Mouse (Mus musculus): ENCODE data around the gene Adcy4.

Adcy4 gene

DNA sequence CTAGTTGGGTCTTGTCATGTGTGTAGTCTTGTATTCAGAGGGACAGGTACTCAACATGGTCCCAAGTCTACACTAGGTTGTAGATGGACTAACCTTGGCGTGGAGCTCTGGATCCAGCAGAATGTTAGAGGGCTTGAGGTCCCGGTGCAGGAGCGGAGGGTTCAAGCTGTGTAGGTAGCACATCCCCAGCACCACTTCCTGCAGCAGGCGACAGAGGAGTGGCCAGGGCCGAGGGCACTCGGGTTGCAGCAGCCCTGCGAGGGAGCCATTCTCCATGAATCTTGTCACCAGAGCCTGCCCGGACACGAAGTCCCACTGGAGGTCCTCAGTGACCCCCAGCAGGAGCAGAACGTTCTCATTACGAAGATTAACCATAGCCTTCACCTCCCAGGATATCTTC, 3.8 kb upstream of the Adcy4 start:
- peak; percentile 3 for DNase-seq

- peak; percentile 37 for DNase-seq
Measured at GRCm38 (mm10) chr14:55785195-55785594, 1.3 kb upstream of the Adcy4 start.

- peak; percentile 69 for DNase-seq
Measured at GRCm38 (mm10) chr14:55783171-55783957, 531 bp downstream of the Adcy4 start.

DNA sequence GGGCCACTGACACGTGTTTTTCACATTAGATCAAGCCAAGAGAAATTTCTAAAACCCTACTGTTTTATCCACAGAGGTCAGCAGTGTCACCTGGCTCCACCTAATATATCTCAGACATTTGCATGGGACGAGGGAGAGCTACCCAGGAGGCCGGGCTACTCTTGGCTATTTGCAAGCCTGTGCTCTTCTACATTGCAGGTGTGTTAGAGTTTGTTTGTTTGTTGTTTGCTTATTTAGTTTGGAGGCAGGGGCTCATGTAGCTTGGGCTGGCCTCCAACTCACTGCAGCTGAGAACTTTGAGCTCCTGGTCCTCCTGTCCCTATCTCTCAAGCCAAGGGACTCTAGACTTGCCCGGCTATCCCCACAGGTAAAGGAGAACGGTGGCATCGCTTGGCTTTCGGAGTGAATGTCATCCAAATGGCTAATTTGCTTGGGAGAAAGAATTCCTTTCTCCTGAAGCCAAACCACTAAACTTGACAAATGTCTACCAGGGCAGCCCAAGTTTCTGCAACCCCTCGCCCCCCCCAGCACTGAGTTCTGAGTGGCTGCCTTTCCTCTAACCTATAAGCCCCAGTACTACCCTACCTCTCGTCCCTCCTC, 1.4 kb downstream of the Adcy4 start:
- DNase-seq, result peak; percentile 11

DNA sequence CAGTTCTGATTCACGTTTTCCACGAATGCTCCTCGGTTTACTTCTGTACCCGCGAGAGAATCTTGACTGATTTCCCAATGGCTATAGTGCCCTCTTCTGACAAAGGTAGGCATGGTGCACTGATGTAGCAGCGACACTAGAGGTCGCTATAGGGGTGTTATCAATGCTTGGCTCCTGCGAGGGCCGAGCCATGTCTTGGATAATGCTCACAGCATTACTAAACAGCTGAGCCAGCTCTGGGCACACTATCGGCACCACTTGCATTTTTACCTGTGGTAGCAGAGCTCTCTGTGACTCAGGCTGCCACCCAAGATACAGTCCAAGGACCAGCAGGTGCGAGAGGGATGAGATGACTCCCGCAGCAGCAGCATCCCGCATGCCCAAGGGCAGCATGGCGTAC, 2.6 kb downstream of the Adcy4 start:
- peak; percentile 86 for DNase-seq

- DNase-seq, result peak; percentile 5
Measured at GRCm38 (mm10) chr14:55780736-55781135, 3.2 kb downstream of the Adcy4 start.

DNA sequence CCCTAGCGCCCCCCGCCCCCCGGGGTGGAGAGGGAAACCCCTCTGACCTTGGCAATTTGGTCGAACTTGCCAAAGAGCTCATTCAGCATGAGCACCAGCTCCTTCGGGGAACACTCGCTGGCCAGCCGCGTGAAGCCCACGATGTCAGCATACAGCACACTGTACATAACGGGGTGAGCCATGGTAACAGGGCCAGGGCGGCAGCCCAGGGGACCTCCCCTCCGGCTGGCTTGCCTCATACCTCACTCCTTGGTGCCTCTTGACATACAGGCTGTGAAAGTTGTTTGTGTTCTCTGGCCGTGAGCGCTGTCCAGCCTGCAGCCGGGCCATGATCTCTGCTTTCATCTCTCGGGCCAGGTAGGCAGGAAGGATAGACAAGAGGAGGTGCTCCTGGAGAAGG, 4.2 kb downstream of the Adcy4 start:
- DNase-seq, result peak; percentile 25

GRCm38 (mm10) chr14:55778686-55779085, 5.2 kb downstream of the Adcy4 start:
- peak; percentile 1 for DNase-seq

DNA sequence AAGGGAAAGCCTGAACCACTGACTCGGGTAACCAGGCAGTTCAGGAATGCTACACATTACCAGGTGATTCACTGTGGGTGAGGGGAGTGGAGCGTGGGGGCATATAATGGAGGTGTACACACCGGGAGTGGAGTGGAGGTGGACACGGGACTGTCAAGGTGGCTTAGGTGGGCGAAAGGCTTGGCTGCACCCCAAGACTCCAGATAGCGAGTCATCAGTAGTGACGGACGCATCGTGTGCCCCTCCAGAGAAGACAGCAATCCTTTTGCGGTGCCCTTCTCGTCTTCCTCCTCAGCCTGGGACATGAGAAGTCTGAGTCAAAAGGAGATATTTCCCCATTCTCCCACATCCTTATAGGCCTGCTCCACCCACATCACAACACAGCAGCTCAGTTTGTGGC, 6.1 kb downstream of the Adcy4 start:
- no peak for DNase-seq

- DNase-seq, result no peak
Measured at GRCm38 (mm10) chr14:55777176-55777575, 6.7 kb downstream of the Adcy4 start.

GRCm38 (mm10) chr14:55776711-55777110, 7.2 kb downstream of the Adcy4 start:
- no peak for DNase-seq

DNA sequence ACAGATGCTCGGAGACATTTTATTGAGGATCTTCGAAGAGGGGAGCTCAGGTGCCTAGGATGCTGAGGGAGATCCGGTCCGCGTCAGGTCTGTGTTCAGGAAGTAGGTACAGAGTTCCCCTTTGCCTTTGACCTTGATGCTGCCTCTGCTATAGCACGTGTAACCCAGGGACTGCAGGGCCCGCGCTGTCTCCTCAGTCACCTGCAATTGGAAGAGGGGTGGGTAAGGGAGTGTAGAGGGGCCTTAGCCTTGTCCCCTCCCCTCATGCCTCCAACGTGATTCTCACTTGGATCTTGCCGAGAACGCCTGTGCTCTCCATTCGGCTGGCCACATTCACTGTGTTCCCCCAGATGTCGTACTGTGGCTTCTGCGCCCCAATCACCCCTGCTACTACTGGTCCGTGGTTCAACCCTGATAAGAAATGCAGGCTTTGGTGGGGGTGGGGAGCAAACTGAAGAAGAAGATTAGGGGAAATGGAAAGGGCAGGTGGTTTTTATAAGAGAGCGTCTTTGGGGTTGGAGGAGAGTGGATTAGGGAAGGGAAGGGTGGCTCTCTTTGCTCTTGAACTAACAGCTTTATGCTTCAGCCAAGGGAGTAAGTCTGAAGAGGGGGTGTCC, 14.7 kb downstream of the Adcy4 start:
- DNase-seq, result no peak

DNA sequence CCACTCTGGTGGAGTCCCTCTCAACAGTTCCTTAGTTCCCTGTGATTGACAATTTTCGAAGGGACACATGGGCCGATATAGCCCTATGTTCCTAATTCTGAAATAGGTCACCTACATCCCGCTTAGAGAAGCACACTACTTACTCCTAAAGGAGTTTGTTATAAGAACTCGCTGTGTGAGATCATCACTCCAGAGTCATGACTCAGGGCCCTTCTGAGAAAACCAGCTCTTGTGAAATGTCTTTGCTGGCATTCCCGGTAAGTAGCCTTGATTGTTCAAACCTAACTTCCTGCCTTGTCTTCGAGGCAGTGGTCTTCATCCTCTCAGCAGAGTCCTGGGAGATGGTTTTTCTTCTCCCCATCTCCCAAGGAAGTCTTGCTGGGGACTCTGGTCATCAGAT, 15.3 kb downstream of the Adcy4 start:
- no peak for DNase-seq

DNA sequence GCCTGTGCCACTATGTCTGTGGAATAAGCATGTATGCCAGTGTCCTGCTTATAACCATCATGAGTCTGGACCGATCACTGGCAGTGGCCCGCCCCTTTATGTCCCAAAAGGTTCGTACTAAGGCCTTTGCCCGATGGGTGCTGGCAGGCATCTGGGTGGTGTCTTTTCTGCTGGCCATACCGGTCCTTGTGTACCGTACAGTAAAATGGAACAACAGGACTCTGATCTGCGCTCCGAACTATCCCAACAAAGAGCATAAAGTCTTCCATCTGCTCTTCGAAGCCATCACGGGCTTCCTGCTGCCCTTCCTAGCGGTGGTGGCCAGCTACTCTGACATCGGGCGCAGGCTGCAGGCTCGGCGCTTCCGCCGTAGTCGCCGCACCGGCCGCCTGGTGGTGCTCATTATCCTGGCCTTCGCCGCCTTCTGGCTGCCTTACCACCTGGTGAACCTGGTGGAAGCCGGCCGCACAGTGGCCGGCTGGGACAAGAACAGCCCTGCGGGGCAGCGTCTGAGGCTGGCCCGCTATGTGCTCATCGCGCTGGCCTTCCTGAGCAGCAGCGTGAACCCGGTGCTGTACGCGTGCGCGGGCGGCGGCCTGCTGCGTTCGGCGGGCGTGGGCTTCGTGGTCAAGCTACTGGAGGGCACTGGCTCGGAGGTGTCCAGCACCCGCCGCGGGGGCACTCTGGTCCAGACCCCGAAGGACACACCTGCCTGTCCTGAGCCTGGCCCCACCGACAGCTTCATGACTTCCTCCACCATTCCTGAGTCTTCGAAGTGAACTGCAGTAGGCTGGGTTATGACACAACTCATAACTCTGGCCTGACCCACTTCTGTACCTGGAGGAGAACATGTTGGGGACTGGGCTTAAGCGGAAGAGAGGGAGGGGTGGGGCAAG, 16.1 kb downstream of the Adcy4 start:
- peak; percentile 68 for DNase-seq

- DNase-seq, result no peak
Measured at GRCm38 (mm10) chr14:55765696-55766095, 18.2 kb downstream of the Adcy4 start, which contains the start of gene Ltb4r1. Gene Ltb4r1, plus strand, starts transcription at chr14:55765962.

- peak; percentile 57 for DNase-seq
Measured at GRCm38 (mm10) chr14:55763166-55763565, 20.7 kb downstream of the Adcy4 start.

DNA sequence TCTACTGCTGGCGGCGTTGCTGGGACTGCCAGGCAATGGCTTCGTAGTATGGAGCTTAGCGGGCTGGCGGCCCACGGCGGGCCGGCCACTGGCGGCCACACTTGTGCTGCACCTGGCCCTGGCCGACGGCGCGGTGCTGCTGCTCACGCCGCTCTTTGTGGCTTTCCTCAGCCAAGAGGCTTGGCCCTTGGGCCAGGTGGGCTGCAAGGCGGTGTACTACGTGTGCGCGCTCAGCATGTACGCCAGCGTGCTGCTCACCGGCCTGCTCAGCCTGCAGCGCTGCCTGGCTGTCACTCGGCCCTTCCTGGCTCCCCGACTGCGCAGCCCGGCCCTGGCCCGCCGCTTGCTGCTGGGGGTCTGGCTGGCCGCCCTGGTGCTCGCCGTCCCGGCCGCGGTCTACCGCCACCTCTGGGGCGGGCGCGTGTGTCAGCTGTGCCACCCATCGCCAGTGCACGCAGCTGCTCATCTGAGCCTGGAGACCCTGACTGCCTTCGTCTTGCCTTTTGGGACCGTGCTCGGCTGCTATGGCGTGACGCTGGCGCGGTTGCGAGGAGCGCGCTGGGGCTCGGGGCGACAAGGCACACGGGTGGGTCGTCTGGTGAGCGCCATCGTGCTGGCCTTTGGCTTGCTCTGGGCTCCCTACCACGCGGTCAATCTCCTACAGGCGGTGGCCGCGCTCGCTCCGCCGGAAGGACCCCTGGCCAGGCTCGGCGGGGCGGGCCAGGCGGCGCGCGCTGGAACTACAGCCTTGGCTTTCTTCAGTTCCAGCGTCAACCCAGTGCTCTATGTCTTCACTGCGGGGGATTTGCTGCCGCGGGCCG, 21.7 kb downstream of the Adcy4 start:
- peak; percentile 76 for DNase-seq

DNA sequence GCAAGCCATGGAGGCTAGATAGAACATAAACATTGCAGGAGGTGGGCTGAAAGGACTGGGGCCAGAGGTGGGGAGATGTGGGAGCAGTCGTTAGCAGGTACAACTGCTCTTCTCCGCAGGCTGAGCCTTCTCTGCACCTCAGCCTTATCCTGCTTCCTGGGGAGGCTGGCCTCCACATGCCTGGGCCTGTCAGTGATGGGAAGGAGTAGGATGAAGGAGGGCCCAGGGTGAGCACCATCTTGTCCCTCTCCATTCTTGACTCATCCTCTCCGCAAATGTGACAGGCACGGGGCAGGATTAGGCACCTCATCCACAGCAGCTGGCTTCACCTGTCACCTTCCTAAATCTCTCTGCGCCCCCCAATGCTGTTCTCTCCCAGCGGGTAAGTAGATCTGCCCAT, 22.7 kb downstream of the Adcy4 start, which contains the start of gene Ltb4r2:
TSS of gene Ltb4r2 (plus strand) at position 266 of the 400 bp plus-strand sequence.
- no peak for DNase-seq

- DNase-seq, result peak; percentile 91
Measured at GRCm38 (mm10) chr14:55760156-55760555, 23.7 kb downstream of the Adcy4 start.

- DNase-seq, result peak; percentile 81
Measured at GRCm38 (mm10) chr14:55758363-55758784, 25.5 kb downstream of the Adcy4 start, which contains the start of gene Cideb. Gene Cideb, minus strand, starts transcription at chr14:55758458.

DNA sequence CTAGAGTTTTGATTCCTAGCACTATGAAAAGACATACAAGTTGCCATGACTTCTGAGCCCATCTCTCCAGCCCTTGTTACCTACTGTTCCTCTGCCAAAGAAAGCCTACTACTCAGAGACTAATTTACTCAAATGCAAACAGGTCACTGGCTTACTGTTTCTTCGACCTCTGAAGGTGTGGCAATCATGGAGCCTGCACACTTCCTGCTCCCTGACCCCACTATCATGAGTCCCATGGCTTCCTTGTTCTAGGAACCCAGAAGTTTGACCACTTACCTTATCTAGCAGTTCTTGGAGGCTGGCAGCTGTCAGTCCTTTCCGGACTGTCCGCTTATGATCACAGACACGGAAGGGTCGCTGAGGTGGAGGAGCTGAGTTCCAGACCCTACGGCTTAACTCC, 26.3 kb downstream of the Adcy4 start:
- DNase-seq, result no peak
